ENCODE assay signal across 8 mouse cellular contexts in genomic region chr10:75930304-75930703, GRCm38 (mm10). TPM values are rescaled to one million over a fixed set of nuclear protein-coding genes. Genes with fewer than 3 reads are reported as not detected.
DNase-seq lines count a peak whose midpoint lies in the region; ATAC-seq lines count a peak whose summit lies in the region.

No protein-coding gene starts in this region.

- peaks cover 16% of the 10 kb centered on the region; the same call in 1 of the 2 replicates for H3K36me3 ChIP-seq in midbrain, embryonic 14.5 days (ENCODE audit: control insufficient read depth, insufficient read depth, low read length)
- no peaks in the 10 kb centered on the region for H3K36me3 ChIP-seq in midbrain, embryonic 15.5 days (replicated peaks)
- no peaks in the 10 kb centered on the region for H3K36me3 ChIP-seq in neural tube, embryonic 15.5 days

- DNase-seq in adrenal gland, adult (ENCODE audit: inconsistent age in 2 of 2, low spot score in 1 of 2) = peak; percentile 65 to 77
- DNase-seq in adrenal gland, postnatal 10 days = no peak
- peak; percentile 36 for DNase-seq in midbrain, embryonic 14.5 days
- peak; percentile 31 for DNase-seq in kidney, adult 9 months
- no peak for DNase-seq in frontal cortex, postnatal 36 days (ENCODE audit: low spot score in 2 of 2)
- no peak for DNase-seq in gastrocnemius, postnatal 25 days

- no peak overlapping the region for H3K4me3 ChIP-seq in midbrain, embryonic 14.5 days (replicated peaks; ENCODE audit: low read depth, low read length)
- H3K4me3 ChIP-seq in midbrain, embryonic 15.5 days = no peak overlapping the region
- no peak overlapping the region for H3K4me3 ChIP-seq in neural tube, embryonic 15.5 days (replicated peaks)

- H3K4me1 ChIP-seq in midbrain, embryonic 14.5 days (ENCODE audit: control insufficient read depth, insufficient read depth, low read length) = peaks cover 24% of the 10 kb centered on the region
- H3K4me1 ChIP-seq in midbrain, embryonic 15.5 days = peaks cover 26% of the 10 kb centered on the region
- peaks cover 40% of the 10 kb centered on the region for H3K4me1 ChIP-seq in neural tube, embryonic 15.5 days

- 23% methylated on average over 6 of the region's 6 CpGs for WGBS in midbrain, embryonic 14.5 days
- 11% methylated on average over 6 of the region's 6 CpGs for WGBS in midbrain, embryonic 15.5 days
- WGBS in neural tube, embryonic 15.5 days = 26% methylated on average over 6 of the region's 6 CpGs

- no peak for ATAC-seq in midbrain, embryonic 14.5 days (ENCODE audit: low FRiP score, low TSS enrichment)
- ATAC-seq in midbrain, embryonic 15.5 days (replicated peaks) = no peak
- no peak for ATAC-seq in neural tube, embryonic 15.5 days (ENCODE audit: low FRiP score)

- peaks cover 4% of the 10 kb centered on the region; the same call in 1 of the 2 replicates for H3K27me3 ChIP-seq in midbrain, embryonic 14.5 days (ENCODE audit: control insufficient read depth, insufficient read depth, low read length)
- H3K27me3 ChIP-seq in midbrain, embryonic 15.5 days (replicated peaks) = 0 out of 2 replicates have a peak, but pooled peaks cover 3% of the 10 kb centered on the region
- H3K27me3 ChIP-seq in neural tube, embryonic 15.5 days (replicated peaks) = no peaks in the 10 kb centered on the region; the same call in 1 of the 2 replicates

- H3K4me2 ChIP-seq in midbrain, embryonic 14.5 days (ENCODE audit: low read length) = no peak overlapping the region
- no peak overlapping the region for H3K4me2 ChIP-seq in midbrain, embryonic 15.5 days
- peak overlapping the region; percentile 92; the same call in 1 of the 2 replicates for H3K4me2 ChIP-seq in neural tube, embryonic 15.5 days

- H3K27ac ChIP-seq in midbrain, embryonic 14.5 days (replicated peaks; ENCODE audit: low read depth, low read length) = no peak overlapping the region
- H3K27ac ChIP-seq in midbrain, embryonic 15.5 days = no peak overlapping the region
- no peak overlapping the region for H3K27ac ChIP-seq in neural tube, embryonic 15.5 days (replicated peaks)

- H3K9ac ChIP-seq in midbrain, embryonic 14.5 days (replicated peaks; ENCODE audit: low read length) = no peak overlapping the region
- no peak overlapping the region for H3K9ac ChIP-seq in midbrain, embryonic 15.5 days
- H3K9ac ChIP-seq in neural tube, embryonic 15.5 days (replicated peaks) = no peak overlapping the region

- no peaks in the 10 kb centered on the region for H3K9me3 ChIP-seq in midbrain, embryonic 14.5 days (ENCODE audit: control insufficient read depth, low read length)
- H3K9me3 ChIP-seq in midbrain, embryonic 15.5 days = no peaks in the 10 kb centered on the region
- H3K9me3 ChIP-seq in neural tube, embryonic 15.5 days (replicated peaks) = no peaks in the 10 kb centered on the region

RNA-seq across cellular contexts. Expression of gene Chchd10, which starts 2.6 kb away (rescaled TPM):
- total RNA-seq in adrenal gland, postnatal 10 days (2021) = 1,000 to 10,000 TPM; 1,348 to 1,353 TPM
- polyA plus RNA-seq in midbrain, embryonic 14.5 days (2014; fragmentation: Nextera tagmentation; extraction: Ambion mirVana) = 44.2 and 76.8 TPM in 2 replicates
- polyA plus RNA-seq in midbrain, embryonic 15.5 days (2015; fragmentation: Nextera tagmentation; extraction: Ambion mirVana) = 82.8 and 88.3 TPM in 2 replicates
- polyA plus RNA-seq in neural tube, embryonic 15.5 days (2015; fragmentation: Nextera tagmentation; extraction: Ambion mirVana) = 166 and 190 TPM in 2 replicates
- total RNA-seq in gastrocnemius, postnatal 25 days (2021) = 1,000 to 10,000 TPM; 1,309 to 1,319 TPM

RNA-seq across cellular contexts. Expression of gene Mmp11, which starts 6.0 kb away (rescaled TPM):
- 10 to 100 TPM in 1 of 2 experiments, 1 to 10 TPM in 1; 6.6 to 14.6 TPM for total RNA-seq in adrenal gland, postnatal 10 days (2021)
- polyA plus RNA-seq in midbrain, embryonic 14.5 days (2014; fragmentation: Nextera tagmentation; extraction: Ambion mirVana) = 13.3 and 16.5 TPM in 2 replicates
- polyA plus RNA-seq in midbrain, embryonic 15.5 days (2015; fragmentation: Nextera tagmentation; extraction: Ambion mirVana) = 18.2 and 21.6 TPM in 2 replicates
- polyA plus RNA-seq in neural tube, embryonic 15.5 days (2015; fragmentation: Nextera tagmentation; extraction: Ambion mirVana) = 18.6 and 25.4 TPM in 2 replicates
- 1 to 10 TPM; 1.7 to 3.3 TPM for total RNA-seq in gastrocnemius, postnatal 25 days (2021)

RNA-seq across cellular contexts. Expression of gene Smarcb1, which starts 8.9 kb away (rescaled TPM):
- 10 to 100 TPM; 70.4 to 73.0 TPM for total RNA-seq in adrenal gland, postnatal 10 days (2021)
- 277 and 283 TPM in 2 replicates for polyA plus RNA-seq in midbrain, embryonic 14.5 days (2014; fragmentation: Nextera tagmentation; extraction: Ambion mirVana)
- polyA plus RNA-seq in midbrain, embryonic 15.5 days (2015; fragmentation: Nextera tagmentation; extraction: Ambion mirVana) = 300 and 303 TPM in 2 replicates
- 229 and 243 TPM in 2 replicates for polyA plus RNA-seq in neural tube, embryonic 15.5 days (2015; fragmentation: Nextera tagmentation; extraction: Ambion mirVana)
- 10 to 100 TPM; 14.9 to 15.2 TPM for total RNA-seq in gastrocnemius, postnatal 25 days (2021)

RNA-seq across cellular contexts. Expression of gene Gm867, which starts 10.2 kb away (rescaled TPM):
- total RNA-seq in adrenal gland, postnatal 10 days (2021) = under 1 TPM; 0.48 to 0.51 TPM
- 0.22 and 0.53 TPM in 2 replicates for polyA plus RNA-seq in midbrain, embryonic 14.5 days (2014; fragmentation: Nextera tagmentation; extraction: Ambion mirVana)
- polyA plus RNA-seq in midbrain, embryonic 15.5 days (2015; fragmentation: Nextera tagmentation; extraction: Ambion mirVana) = 1.1 and 1.3 TPM in 2 replicates
- polyA plus RNA-seq in neural tube, embryonic 15.5 days (2015; fragmentation: Nextera tagmentation; extraction: Ambion mirVana) = 2.3 TPM in 2 replicates
- total RNA-seq in gastrocnemius, postnatal 25 days (2021) = not detected

RNA-seq across cellular contexts. Expression of gene Vpreb3, which starts 12.6 kb away (rescaled TPM):
- 1 to 10 TPM; 1.1 to 1.2 TPM for total RNA-seq in adrenal gland, postnatal 10 days (2021)
- polyA plus RNA-seq in midbrain, embryonic 14.5 days (2014; fragmentation: Nextera tagmentation; extraction: Ambion mirVana) = not detected in 2 replicates
- polyA plus RNA-seq in midbrain, embryonic 15.5 days (2015; fragmentation: Nextera tagmentation; extraction: Ambion mirVana) = 0.77 TPM in 1 of 2 replicates, not detected in the other
- polyA plus RNA-seq in neural tube, embryonic 15.5 days (2015; fragmentation: Nextera tagmentation; extraction: Ambion mirVana) = 1.0 and 1.4 TPM in 2 replicates
- not detected for total RNA-seq in gastrocnemius, postnatal 25 days (2021)

Comparison
In these comparisons a context has a peak if more than half of its experiments do, and no peak if none do; other contexts are left out.
1. DNase-seq: peak in adrenal gland, adult (2 of 2), midbrain, embryonic 14.5 days (single experiment) and kidney, adult 9 months (single experiment); none in adrenal gland, postnatal 10 days (single experiment), frontal cortex, postnatal 36 days (0 of 2) and gastrocnemius, postnatal 25 days (single experiment).